Mouse (Mus musculus): ENCODE results near the gene Pon3. TPM values are rescaled to one million over a fixed set of nuclear protein-coding genes. Genes with fewer than 3 reads are reported as not detected.

The Pon3 gene
- polyA plus RNA-seq, 1 experiment from 2014 or later = 44.4 TPM

- WGBS (ENCODE audit: insufficient replicate concordance) = 80% methylated on average over 4 of the region's 4 CpGs
- Histone ChIP-seq H3K9ac (replicated peaks) (no peak overlapping the region), H3K27ac (ENCODE audit: low read depth) (no peak overlapping the region), H3K27me3 (ENCODE audit: insufficient read depth, low read length) (no peaks in the 10 kb centered on the region), H3K4me3 (ENCODE audit: low read depth, low read length) (no peak overlapping the region), H3K4me2 (ENCODE audit: low read depth, low read length) (no peak overlapping the region), H3K9me3 (ENCODE audit: low read length) (no peaks in the 10 kb centered on the region), H3K36me3 (replicated peaks; ENCODE audit: insufficient read depth, low read length) (no peaks in the 10 kb centered on the region), H3K4me1 (ENCODE audit: insufficient read depth) (0 out of 2 replicates have a peak, but pooled peaks cover 4% of the 10 kb centered on the region)
- TF ChIP-seq CTCF (IDR thresholded peaks at IDR 0.05; ENCODE audit: low read depth) (no peak), EP300 (IDR thresholded peaks at IDR 0.05; ENCODE audit: low read depth) (no peak)
- no peak for DNase-seq
- ATAC-seq = peak; percentile 20; the same call in 1 of the 2 replicates
These were observed 37.9 kb downstream of the Pon3 start for GRCm38 (mm10) chr6:5218190-5218589.

GRCm38 (mm10) chr6:5207817-5208216 lies 48.3 kb downstream of the Pon3 start:
- WGBS (ENCODE audit: insufficient replicate concordance) = 72% methylated on average over 2 of the region's 2 CpGs
- ATAC-seq = 0 out of 2 replicates have a peak, but pooled peaks have one; percentile 27

DNA sequence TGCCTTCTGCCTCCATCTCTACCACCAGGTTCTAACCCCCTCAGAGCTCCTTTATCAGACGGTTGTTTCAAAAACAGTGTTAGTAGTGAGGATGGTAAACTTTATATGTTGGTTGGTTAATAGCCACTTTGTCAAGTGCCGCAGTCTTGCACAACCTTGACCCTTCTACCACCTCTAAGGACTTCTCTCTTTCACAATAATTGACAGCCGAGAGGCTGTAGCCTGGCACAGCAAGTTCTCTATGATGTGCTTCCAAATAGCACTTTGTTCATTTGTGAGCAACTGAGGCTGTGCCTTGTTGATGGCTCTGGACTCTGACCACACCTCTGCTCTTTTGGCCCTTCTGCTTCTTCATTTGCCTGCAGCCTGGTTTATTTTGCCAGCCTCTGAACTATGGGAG lies 56.2 kb downstream of the Pon3 start:
- ATAC-seq = peak; percentile 54
- peak; percentile 28 for DNase-seq
- no peaks in the 10 kb centered on the region for H3K27me3 ChIP-seq (ENCODE audit: insufficient read depth, low read length)
- WGBS (ENCODE audit: insufficient replicate concordance) = 44% methylated on average over 3 of the region's 3 CpGs
- no peak overlapping the region for H3K4me3 ChIP-seq (ENCODE audit: low read depth, low read length)
- peak; percentile 35; the same call in 1 of the 2 replicates for TF ChIP-seq EP300 (IDR thresholded peaks at IDR 0.05; ENCODE audit: low read depth)
- no peak for TF ChIP-seq CTCF (IDR thresholded peaks at IDR 0.05; ENCODE audit: low read depth)
- H3K4me2 ChIP-seq (ENCODE audit: low read depth, low read length) = no peak overlapping the region
- H3K9me3 ChIP-seq (ENCODE audit: low read length) = no peaks in the 10 kb centered on the region
- H3K9ac ChIP-seq (replicated peaks) = no peak overlapping the region
- H3K4me1 ChIP-seq (ENCODE audit: insufficient read depth) = peaks cover 16% of the 10 kb centered on the region
- H3K36me3 ChIP-seq (replicated peaks; ENCODE audit: insufficient read depth, low read length) = no peaks in the 10 kb centered on the region
- 0 out of 2 replicates have a peak overlapping the region, but pooled peaks have one; percentile 1 for H3K27ac ChIP-seq (ENCODE audit: low read depth)

More at GRCm38 (mm10) chr6:5207817-5208216, 48.3 kb downstream of the Pon3 start:
- Histone ChIP-seq H3K27me3 (ENCODE audit: insufficient read depth, low read length) (no peaks in the 10 kb centered on the region), H3K9me3 (ENCODE audit: low read length) (no peaks in the 10 kb centered on the region), H3K4me1 (ENCODE audit: insufficient read depth) (0 out of 2 replicates have a peak, but pooled peaks cover 3% of the 10 kb centered on the region), H3K4me2 (ENCODE audit: low read depth, low read length) (no peak overlapping the region), H3K9ac (replicated peaks) (no peak overlapping the region), H3K4me3 (ENCODE audit: low read depth, low read length) (no peak overlapping the region), H3K36me3 (replicated peaks; ENCODE audit: insufficient read depth, low read length) (no peaks in the 10 kb centered on the region), H3K27ac (ENCODE audit: low read depth) (no peak overlapping the region)
- DNase-seq = no peak
- TF ChIP-seq CTCF (IDR thresholded peaks at IDR 0.05; ENCODE audit: low read depth) = no peak
- no peak for TF ChIP-seq EP300 (IDR thresholded peaks at IDR 0.05; ENCODE audit: low read depth)

- peak; percentile 25; the same call in 1 of the 2 replicates for ATAC-seq
- Histone ChIP-seq H3K4me2 (ENCODE audit: low read depth, low read length) (no peak overlapping the region), H3K4me3 (ENCODE audit: low read depth, low read length) (no peak overlapping the region), H3K4me1 (ENCODE audit: insufficient read depth) (peaks cover 15% of the 10 kb centered on the region), H3K27ac (ENCODE audit: low read depth) (peak overlapping the region; percentile 13; the same call in 1 of the 2 replicates), H3K36me3 (replicated peaks; ENCODE audit: insufficient read depth, low read length) (no peaks in the 10 kb centered on the region), H3K27me3 (ENCODE audit: insufficient read depth, low read length) (no peaks in the 10 kb centered on the region), H3K9me3 (ENCODE audit: low read length) (no peaks in the 10 kb centered on the region), H3K9ac (replicated peaks) (no peak overlapping the region)
- TF ChIP-seq CTCF (IDR thresholded peaks at IDR 0.05; ENCODE audit: low read depth) = no peak
- no peak for TF ChIP-seq EP300 (IDR thresholded peaks at IDR 0.05; ENCODE audit: low read depth)
- DNase-seq = no peak
- WGBS (ENCODE audit: insufficient replicate concordance) = 82% methylated on average over 8 of the region's 8 CpGs
These were observed 56.6 kb downstream of the Pon3 start for GRCm38 (mm10) chr6:5199376-5199905.

- H3K27ac ChIP-seq (ENCODE audit: low read depth) = peak overlapping the region; percentile 13; the same call in 1 of the 2 replicates
- WGBS (ENCODE audit: insufficient replicate concordance) = 59% methylated on average over 5 of the region's 5 CpGs
These were observed 57.5 kb downstream of the Pon3 start for GRCm38 (mm10) chr6:5198590-5198989.

DNA sequence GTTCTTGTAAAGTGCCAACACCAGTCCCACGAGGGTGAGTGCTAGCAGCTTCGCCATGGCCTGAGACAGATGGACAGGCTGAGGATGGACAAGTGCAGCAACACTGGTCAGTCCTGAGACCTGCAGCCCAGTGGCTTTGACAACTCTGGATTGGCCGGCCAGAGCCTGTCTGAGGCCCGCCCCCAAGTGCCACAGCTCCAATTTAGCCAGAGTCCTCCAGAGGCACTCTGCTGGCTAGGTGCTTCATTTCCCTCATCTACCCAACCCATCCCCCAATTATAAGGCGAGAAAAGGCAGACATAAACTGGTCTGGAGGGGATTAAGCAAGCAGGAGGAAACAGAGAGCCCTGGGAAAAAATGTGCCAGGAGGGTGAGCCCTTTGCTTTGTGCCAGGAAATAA lies 62.4 kb downstream of the Pon3 start, which contains the start of gene Pon1:
TSS of gene Pon1 (minus strand) at position 254 of the 400 bp plus-strand sequence.
- peak within 1 kb of the TSS; percentile 61 for H3K4me2 ChIP-seq (ENCODE audit: low read depth, low read length)
- no peak for TF ChIP-seq CTCF (IDR thresholded peaks at IDR 0.05; ENCODE audit: low read depth)
- TF ChIP-seq EP300 (IDR thresholded peaks at IDR 0.05; ENCODE audit: low read depth) = no peak
- H3K36me3 ChIP-seq (replicated peaks; ENCODE audit: insufficient read depth, low read length) = no peaks in the 10 kb centered on the region
- H3K27ac ChIP-seq (ENCODE audit: low read depth) = peak within 1 kb of the TSS; percentile 69
- ATAC-seq = peak; percentile 67
- H3K4me3 ChIP-seq (ENCODE audit: low read depth, low read length) = peak within 1 kb of the TSS; percentile 42
- WGBS (ENCODE audit: insufficient replicate concordance) = 46% methylated on average over 5 of the region's 5 CpGs
- H3K27me3 ChIP-seq (ENCODE audit: insufficient read depth, low read length) = no peaks in the 10 kb centered on the region
- H3K9ac ChIP-seq (replicated peaks) = peak within 1 kb of the TSS; percentile 62
- H3K9me3 ChIP-seq (ENCODE audit: low read length) = no peaks in the 10 kb centered on the region
- peaks cover 7% of the 10 kb centered on the region for H3K4me1 ChIP-seq (ENCODE audit: insufficient read depth)
- DNase-seq = peak; percentile 55

More at GRCm38 (mm10) chr6:5198590-5198989, 57.5 kb downstream of the Pon3 start:
- H3K4me2 ChIP-seq (ENCODE audit: low read depth, low read length) = no peak overlapping the region
- DNase-seq = no peak
- ATAC-seq = peak; percentile 46; the same call in 1 of the 2 replicates
- no peak for TF ChIP-seq CTCF (IDR thresholded peaks at IDR 0.05; ENCODE audit: low read depth)
- TF ChIP-seq EP300 (IDR thresholded peaks at IDR 0.05; ENCODE audit: low read depth) = no peak
- H3K4me1 ChIP-seq (ENCODE audit: insufficient read depth) = peaks cover 13% of the 10 kb centered on the region
- no peak overlapping the region for H3K4me3 ChIP-seq (ENCODE audit: low read depth, low read length)
- no peaks in the 10 kb centered on the region for H3K36me3 ChIP-seq (replicated peaks; ENCODE audit: insufficient read depth, low read length)
- no peaks in the 10 kb centered on the region for H3K27me3 ChIP-seq (ENCODE audit: insufficient read depth, low read length)
- H3K9me3 ChIP-seq (ENCODE audit: low read length) = no peaks in the 10 kb centered on the region
- H3K9ac ChIP-seq (replicated peaks) = no peak overlapping the region
